Mouse (Mus musculus) ES-Bruce4 (cell line): ENCODE data around the gene BC051665. TPM values are rescaled to one million over a fixed set of nuclear protein-coding genes. Genes with fewer than 3 reads are reported as not detected.

Experiments used
- H3K27ac ChIP-seq: 2 replicates; pipeline ENCODE4 v1.5.1; 2012; ENCODE audit warnings: low read length, inconsistent platforms; ENCODE audit not compliant: insufficient read depth
- H3K27me3 ChIP-seq: 2 replicates; pipeline ENCODE4 v1.6.1; 2012; ENCODE audit warnings: mild to moderate bottlenecking, low read length, inconsistent platforms; ENCODE audit not compliant: control insufficient read depth, poor library complexity, insufficient read depth, severe bottlenecking
- H3K36me3 ChIP-seq: 2 replicates; pipeline ENCODE4 v1.6.1; 2012; ENCODE audit warnings: inconsistent platforms, mild to moderate bottlenecking, low read length, moderate library complexity; ENCODE audit not compliant: control insufficient read depth, poor library complexity, insufficient read depth, severe bottlenecking
- H3K4me1 ChIP-seq: one replicate; pipeline ENCODE4 v1.8.1; 2011; ENCODE audit warnings: low read length; ENCODE audit not compliant: control insufficient read depth, insufficient read depth
- H3K4me3 ChIP-seq: 2 replicates; pipeline ENCODE4 v1.5.1; 2011; ENCODE audit warnings: low read depth, mild to moderate bottlenecking, low read length
- H3K9ac ChIP-seq: 2 replicates; pipeline ENCODE4 v1.6.1; 2012; ENCODE audit warnings: low read depth, mild to moderate bottlenecking, inconsistent platforms; ENCODE audit not compliant: poor library complexity, severe bottlenecking
- H3K9me3 ChIP-seq: replicated peaks from 2 replicates; pipeline ENCODE4 v1.6.1; 2012; ENCODE audit warnings: mild to moderate bottlenecking, low read length, inconsistent platforms; ENCODE audit not compliant: control insufficient read depth, poor library complexity, insufficient read depth, severe bottlenecking
- CTCF ChIP-seq: IDR thresholded peaks from one replicate; pipeline ENCODE4 v1.8.1; 2011; ENCODE audit warnings: low read depth, low read length
- EP300 ChIP-seq: IDR thresholded peaks from 2 replicates; pipeline ENCODE4 v1.6.1; 2011; ENCODE audit warnings: low read depth, low read length; ENCODE audit not compliant: insufficient read depth
- POLR2A ChIP-seq: IDR thresholded peaks from one replicate; pipeline ENCODE4 v1.8.1; 2011; ENCODE audit warnings: low read length; ENCODE audit not compliant: insufficient read depth
- polyA plus RNA-seq: library from polyadenylated mRNA; stranded (reverse); fragments of >200 nt; gene quantifications from 2 replicates; pipeline ENCODE4 v1.2.4, GENCODE M21; 2011; ENCODE audit warnings: low read depth; ENCODE audit not compliant: missing spikeins, insufficient read depth, insufficient read length

Gene BC051665
- polyA plus RNA-seq, 1 experiment: not detected

DNA sequence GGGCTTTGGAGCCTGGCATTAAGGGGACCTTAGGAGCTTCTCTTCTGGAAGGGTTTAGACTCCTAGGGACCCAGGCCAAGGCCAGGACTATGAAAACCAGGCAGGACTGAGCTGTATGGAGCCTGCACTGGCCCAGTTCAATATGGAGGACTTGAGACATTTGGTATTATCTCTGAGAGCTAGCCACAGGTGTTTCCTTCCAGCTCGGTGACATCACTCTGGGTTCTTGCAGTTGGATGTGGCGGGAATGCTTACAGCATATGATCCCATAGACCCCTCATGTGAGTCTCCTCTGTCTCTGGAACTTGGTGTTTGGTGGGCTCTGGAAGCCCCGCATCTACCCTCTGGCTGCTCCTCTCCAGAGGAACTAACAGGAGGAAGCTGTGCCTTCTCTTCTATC is 43.6 kb downstream of the BC051665 start:
- Histone ChIP-seq H3K9ac (no peak overlapping the region), H3K36me3 (no peaks in the 10 kb centered on the region), H3K4me3 (no peak overlapping the region), H3K4me1 (no peaks in the 10 kb centered on the region), H3K27me3 (no peaks in the 10 kb centered on the region), H3K27ac (no peak overlapping the region), H3K9me3 (no peaks in the 10 kb centered on the region)
- no peak for TF ChIP-seq POLR2A

DNA sequence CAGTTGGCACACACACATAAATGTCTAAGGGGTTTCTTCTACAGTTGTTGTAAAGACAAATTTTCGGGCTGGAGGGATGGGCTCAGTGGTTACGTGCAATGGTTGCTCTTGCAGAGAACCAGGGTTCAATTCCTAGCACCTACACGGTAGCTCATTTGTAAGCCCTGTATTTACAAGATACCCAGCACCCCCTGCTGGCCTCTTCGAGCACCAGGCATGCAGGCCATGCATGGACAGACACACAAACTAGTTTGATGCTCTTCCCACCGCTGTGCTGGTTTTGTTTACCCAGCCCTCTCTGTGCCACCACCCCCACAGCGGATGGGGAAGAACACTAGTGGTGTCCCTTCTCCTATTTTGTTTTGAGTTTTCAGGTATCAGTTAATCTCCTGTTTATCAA is 45.9 kb downstream of the BC051665 start:
- H3K9ac ChIP-seq: no peak overlapping the region
- TF ChIP-seq POLR2A: no peak
- TF ChIP-seq CTCF: peak; percentile 52
- TF ChIP-seq EP300: no peak
- no peaks in the 10 kb centered on the region for H3K9me3 ChIP-seq
- no peaks in the 10 kb centered on the region for H3K27me3 ChIP-seq
- no peak overlapping the region for H3K27ac ChIP-seq
- H3K4me3 ChIP-seq: no peak overlapping the region
- H3K4me1 ChIP-seq: no peaks in the 10 kb centered on the region
- no peaks in the 10 kb centered on the region for H3K36me3 ChIP-seq

DNA sequence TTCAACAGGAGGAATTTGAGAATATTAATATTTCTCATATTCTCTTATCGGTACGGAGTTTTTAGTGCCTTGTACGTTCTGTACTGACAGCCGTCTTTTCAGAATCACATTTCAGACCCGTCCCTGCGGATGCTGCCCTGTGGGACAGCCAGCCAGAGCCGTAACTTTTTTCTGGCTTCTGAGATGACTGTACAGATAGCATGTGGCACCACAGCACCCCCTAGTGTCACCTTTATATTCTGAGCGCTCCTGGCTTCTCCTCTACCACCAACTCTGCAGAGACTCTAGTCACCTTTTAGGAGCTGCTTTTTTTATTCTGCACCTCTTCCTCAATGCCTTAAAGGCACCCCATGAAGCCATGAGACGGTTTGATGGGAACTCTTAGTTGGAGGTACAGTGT is 47.7 kb downstream of the BC051665 start:
- no peaks in the 10 kb centered on the region for H3K9me3 ChIP-seq
- H3K4me1 ChIP-seq: no peaks in the 10 kb centered on the region
- H3K27me3 ChIP-seq: no peaks in the 10 kb centered on the region
- no peak overlapping the region for H3K27ac ChIP-seq
- no peak overlapping the region for H3K9ac ChIP-seq
- no peak overlapping the region for H3K4me3 ChIP-seq
- no peak for TF ChIP-seq EP300
- TF ChIP-seq POLR2A: no peak
- peak; percentile 63 for TF ChIP-seq CTCF
- H3K36me3 ChIP-seq: no peaks in the 10 kb centered on the region

DNA sequence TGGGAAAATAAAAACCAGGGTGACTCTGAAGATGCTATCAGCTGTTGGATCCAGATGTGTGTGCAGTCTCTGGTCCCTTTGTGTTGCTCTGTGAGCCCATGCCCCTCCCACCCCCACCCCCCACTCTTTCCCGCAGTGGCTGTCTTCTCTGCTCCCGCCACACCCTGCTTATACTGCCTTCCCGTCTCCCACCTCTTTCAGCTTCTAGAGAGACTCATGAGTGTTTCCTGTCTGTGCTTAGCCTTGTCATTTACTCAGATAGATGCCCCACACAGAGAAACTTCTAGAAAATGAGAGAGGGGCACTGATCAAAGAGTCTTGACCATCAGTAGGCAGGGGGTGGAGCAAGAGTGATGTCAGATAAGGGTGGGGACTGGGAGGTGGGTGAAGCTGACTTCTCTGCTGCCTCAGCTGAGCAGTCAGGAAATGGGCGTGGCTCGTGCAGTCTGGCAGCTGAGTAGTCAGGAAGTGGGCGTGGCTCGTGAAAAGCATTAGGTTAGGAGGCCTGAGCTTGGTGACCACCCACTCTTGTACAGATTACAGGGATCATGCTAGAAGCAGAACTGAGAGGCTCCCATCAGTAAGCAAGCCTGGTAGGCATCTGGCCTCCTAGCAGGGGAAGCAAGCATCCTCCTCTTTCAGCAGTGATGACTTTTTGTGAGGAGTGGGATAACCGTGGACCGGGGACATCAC is 48.4 kb downstream of the BC051665 start:
- Histone ChIP-seq H3K4me3 (no peak overlapping the region), H3K4me1 (no peaks in the 10 kb centered on the region), H3K9ac (no peak overlapping the region), H3K27me3 (no peaks in the 10 kb centered on the region), H3K9me3 (no peaks in the 10 kb centered on the region), H3K27ac (no peak overlapping the region), H3K36me3 (no peaks in the 10 kb centered on the region)
- TF ChIP-seq EP300 (0 out of 2 replicates have a peak, but pooled peaks have one; percentile 24), POLR2A (no peak), CTCF (no peak)

DNA sequence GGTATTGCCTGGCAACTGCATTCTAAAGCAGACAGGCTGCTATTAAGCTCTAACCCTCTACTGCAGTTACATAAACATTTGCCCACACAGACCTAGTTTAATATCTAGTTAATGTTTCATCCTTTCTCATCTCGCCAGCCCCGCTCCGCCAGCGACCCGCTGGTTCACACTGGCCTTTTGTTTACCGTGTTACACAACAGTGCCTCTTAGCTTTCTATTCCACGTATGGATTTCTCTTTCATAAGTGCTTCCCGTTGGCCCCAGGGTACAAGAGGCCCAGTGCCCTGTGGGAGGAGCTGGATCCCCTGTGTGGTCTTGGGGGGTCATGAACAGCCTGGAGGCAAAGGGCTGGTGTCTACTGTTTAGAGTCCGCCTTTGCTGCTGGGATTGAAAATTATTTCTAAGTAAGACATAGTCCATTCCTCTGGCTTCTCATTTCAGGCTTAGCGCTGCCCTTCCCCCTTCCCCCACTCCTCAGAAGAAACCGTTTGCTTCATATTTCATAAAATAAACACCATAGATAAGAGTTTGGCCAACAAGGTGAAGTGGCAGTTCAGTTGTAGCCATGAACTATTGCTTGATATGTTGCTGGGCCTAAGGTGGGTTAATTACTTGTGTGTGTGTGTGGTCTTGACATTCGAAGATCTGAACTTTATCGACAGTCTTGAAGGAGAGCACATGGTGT is 49.6 kb downstream of the BC051665 start:
- Histone ChIP-seq H3K27me3 (no peaks in the 10 kb centered on the region), H3K9ac (no peak overlapping the region), H3K9me3 (no peaks in the 10 kb centered on the region), H3K36me3 (no peaks in the 10 kb centered on the region), H3K4me3 (no peak overlapping the region), H3K27ac (no peak overlapping the region), H3K4me1 (no peaks in the 10 kb centered on the region)
- no peak for TF ChIP-seq CTCF
- no peak for TF ChIP-seq POLR2A
- TF ChIP-seq EP300: no peak

DNA sequence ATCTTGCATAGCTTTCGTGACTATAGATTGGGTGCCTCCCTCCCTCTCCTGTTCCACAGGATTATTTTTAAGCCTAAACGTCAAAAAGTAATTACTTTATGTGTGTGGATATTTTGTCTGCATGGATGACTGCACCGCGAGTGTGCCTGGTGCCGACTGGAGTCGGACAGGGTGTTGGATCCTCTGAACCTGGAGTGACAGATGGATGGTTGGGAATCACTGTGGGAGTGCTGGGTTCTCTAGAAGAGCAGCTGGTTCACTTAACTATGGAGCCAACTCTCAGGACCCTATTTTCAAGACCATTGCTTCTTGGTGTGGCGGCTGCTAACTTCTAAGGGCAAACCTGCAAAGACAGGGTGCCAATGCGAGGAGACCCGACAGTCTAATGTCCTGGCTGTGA is 50.9 kb downstream of the BC051665 start:
- no peak overlapping the region for H3K4me3 ChIP-seq
- no peaks in the 10 kb centered on the region for H3K27me3 ChIP-seq
- no peak overlapping the region for H3K27ac ChIP-seq
- H3K36me3 ChIP-seq: 0 out of 2 replicates have a peak, but pooled peaks cover 2% of the 10 kb centered on the region
- H3K4me1 ChIP-seq: no peaks in the 10 kb centered on the region
- H3K9me3 ChIP-seq: no peaks in the 10 kb centered on the region
- TF ChIP-seq CTCF (no peak), EP300 (no peak), POLR2A (no peak)
- H3K9ac ChIP-seq: no peak overlapping the region

Other genes with a start within 250 kb of the BC051665 start
- 37.8 and 40.5 TPM in 2 replicates for gene Dapk1, start 184.4 kb downstream of the BC051665 start, polyA plus RNA-seq
- not detected in 2 replicates for gene Ctsll3, start 16.5 kb upstream of the BC051665 start, polyA plus RNA-seq
- 0.67 and 1.1 TPM in 2 replicates for gene 4930486L24Rik, start 78.1 kb upstream of the BC051665 start, polyA plus RNA-seq
- not detected in 2 replicates for gene Gm49392, start 110.5 kb upstream of the BC051665 start, polyA plus RNA-seq
- not detected in 2 replicates for gene Ctla2b, start 111.1 kb upstream of the BC051665 start, polyA plus RNA-seq
- 5.3 and 14.0 TPM in 2 replicates for gene Tpbpb, start 118.5 kb upstream of the BC051665 start, polyA plus RNA-seq
- gene Gm49393, start 149.2 kb upstream of the BC051665 start, polyA plus RNA-seq: not detected in 2 replicates
- not detected in 2 replicates for gene Gm49391, start 150.2 kb upstream of the BC051665 start, polyA plus RNA-seq
- gene Ctla2a, start 150.3 kb upstream of the BC051665 start, polyA plus RNA-seq: 4.2 and 6.0 TPM in 2 replicates
- 14.2 and 34.1 TPM in 2 replicates for gene Tpbpa, start 155.6 kb upstream of the BC051665 start, polyA plus RNA-seq
- gene Ctsj, start 219.6 kb upstream of the BC051665 start, polyA plus RNA-seq: 3.8 and 5.8 TPM in 2 replicates